Mouse (Mus musculus) testis, adult 2 months (tissue): Measurements from ENCODE around the gene Pear1.

Experiments
- CTCF ChIP-seq: fragments of 200-500 bp; IDR thresholded peaks from 2 replicates; pipeline ENCODE4 v1.5.1; 2012; ENCODE audit warnings: low read depth, mild to moderate bottlenecking, inconsistent platforms, low read length, moderate library complexity; ENCODE audit not compliant: control insufficient read depth, insufficient read depth, insufficient replicate concordance
- POLR2A ChIP-seq: fragments of 200-500 bp; IDR thresholded peaks from 2 replicates; pipeline ENCODE4 v1.6.1; 2012; ENCODE audit warnings: low read depth, mild to moderate bottlenecking, inconsistent platforms, low read length, moderate library complexity; ENCODE audit not compliant: control insufficient read depth

DNA sequence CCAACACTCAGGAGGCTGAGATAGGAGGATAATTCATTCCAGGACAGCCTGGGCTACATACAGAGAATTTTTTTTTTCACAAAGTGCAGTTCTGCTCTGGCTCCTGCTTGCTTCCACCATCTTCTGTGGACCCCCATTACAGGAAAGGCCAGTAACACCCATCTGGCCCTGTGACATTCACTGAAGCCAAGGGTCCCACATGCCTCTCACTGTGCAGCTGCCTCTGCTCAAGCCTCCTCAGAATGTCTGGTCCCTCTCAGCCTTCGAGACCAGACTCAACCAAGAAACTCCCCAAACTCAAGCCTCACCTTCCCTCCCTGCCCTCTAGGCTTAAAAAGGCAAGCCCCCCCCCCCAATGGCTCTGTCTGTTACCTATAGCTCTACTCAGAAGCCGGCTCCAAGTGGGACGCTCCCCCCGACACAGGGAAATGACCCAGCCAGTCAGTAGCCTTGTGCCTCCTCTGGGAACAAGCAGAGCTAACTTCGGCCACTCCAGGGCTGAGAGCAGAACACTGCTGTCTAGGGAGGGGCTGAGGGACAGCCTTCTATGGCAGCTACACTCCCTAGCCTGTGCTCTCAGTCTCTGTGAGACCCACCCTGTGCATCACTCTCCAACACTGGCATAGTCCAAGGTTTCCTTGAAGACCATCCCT is 58.3 kb downstream of the Pear1 start:
- TF ChIP-seq POLR2A, result no peak
- no peak for TF ChIP-seq CTCF
